Mouse (Mus musculus): ENCODE results near the gene Smyd3. TPM values are rescaled to one million over a fixed set of nuclear protein-coding genes. Genes with fewer than 3 reads are reported as not detected.
A peak's percentile ranks its signal among the peaks of the same experiment; 100 is the strongest.

Gene Smyd3
- polyA plus RNA-seq, 1 experiment from 2014 or later: 22.3 TPM

DNA sequence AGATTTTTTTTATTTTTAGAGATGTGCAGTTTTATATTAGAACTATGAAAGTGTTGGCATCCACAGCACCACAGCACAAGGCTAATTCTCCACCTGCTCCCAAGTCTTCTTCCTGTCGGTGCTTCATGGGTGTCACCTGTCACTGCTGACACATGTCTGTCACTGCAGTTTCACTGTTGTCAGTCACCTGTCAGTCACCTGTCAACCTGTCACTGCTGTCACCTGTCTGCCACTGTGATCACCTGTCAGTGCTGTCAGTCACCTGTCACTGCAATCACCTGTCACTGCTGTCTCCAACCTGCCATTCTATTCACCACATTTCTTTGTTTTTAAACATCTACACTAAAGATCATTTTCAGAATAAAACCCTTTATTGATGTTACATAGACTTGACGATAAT lies 279.2 kb downstream of the Smyd3 start:
- Histone ChIP-seq H3K9ac (ENCODE audit: low read length) (no peak overlapping the region), H3K4me2 (ENCODE audit: low read length) (no peak overlapping the region), H3K9me3 (ENCODE audit: control insufficient read depth, low read length) (no peaks in the 10 kb centered on the region), H3K27me3 (replicated peaks; ENCODE audit: control insufficient read depth, insufficient read depth, low read length) (no peaks in the 10 kb centered on the region), H3K4me3 (ENCODE audit: low read depth, low read length) (no peak overlapping the region), H3K36me3 (ENCODE audit: control insufficient read depth, insufficient read depth, low read length) (no peaks in the 10 kb centered on the region), H3K4me1 (replicated peaks; ENCODE audit: control insufficient read depth, insufficient read depth, low read length) (no peaks in the 10 kb centered on the region; the same call in 1 of the 2 replicates), H3K27ac (ENCODE audit: low read depth) (no peak overlapping the region)
- no peak for ATAC-seq (replicated peaks; ENCODE audit: low FRiP score, low TSS enrichment, low read depth)
- DNase-seq (ENCODE audit: low spot score): no peak
- 64% methylated on average over 2 of the region's 2 CpGs for WGBS

DNA sequence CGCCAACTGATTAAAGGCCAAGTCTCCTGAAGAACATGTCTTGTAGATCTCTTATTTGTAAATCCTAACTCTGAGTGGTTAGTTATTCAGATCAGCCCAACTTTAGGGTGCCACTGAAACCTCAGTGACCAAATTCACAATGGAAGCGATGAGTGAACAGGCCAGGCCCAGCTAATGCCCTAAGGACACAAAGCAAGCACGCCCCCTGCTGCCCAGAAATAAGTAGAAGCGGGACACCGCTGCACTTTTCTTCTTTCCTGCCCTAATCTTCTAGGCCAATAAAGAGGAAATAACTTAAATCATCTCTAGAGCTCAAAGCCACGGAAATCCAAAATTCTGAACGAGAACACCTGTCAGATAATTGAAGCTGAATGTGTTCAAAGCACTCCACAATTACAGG lies 279.9 kb downstream of the Smyd3 start:
- no peaks in the 10 kb centered on the region; the same call in 1 of the 2 replicates for H3K4me1 ChIP-seq (replicated peaks; ENCODE audit: control insufficient read depth, insufficient read depth, low read length)

DNA sequence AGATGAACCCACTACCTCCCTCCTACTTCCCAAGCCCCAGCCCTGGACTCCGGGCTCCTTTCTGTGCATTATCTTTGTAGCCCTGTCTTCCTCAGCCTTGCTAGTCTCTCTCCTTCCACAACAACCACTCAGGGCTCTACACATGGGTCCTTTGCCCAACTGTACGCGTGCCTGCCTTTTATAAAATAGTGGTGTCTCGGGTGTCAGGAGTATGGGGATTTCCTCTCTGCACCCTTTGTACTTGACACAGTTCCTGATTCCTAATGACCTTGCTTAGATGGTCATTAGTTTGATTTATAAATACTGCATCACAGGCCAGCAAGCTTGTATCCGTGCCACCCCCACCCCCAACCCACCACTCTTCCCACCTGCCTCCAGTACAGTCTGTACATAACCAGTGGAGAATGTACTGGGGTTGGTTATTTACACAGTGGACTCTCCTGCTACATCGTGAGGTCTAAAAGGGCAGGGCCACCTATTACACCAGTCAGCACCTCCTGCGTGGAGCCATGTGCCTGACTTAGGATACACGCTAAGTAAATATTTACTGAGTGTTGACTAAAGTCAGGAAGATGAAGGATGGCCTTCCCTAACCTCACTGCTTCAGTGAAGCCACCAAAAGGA lies 281.5 kb downstream of the Smyd3 start:
- WGBS: 51% methylated on average over 8 of the region's 8 CpGs
- H3K9me3 ChIP-seq (ENCODE audit: control insufficient read depth, low read length): no peaks in the 10 kb centered on the region
- no peak overlapping the region for H3K27ac ChIP-seq (ENCODE audit: low read depth)
- H3K4me2 ChIP-seq (ENCODE audit: low read length): no peak overlapping the region
- no peak overlapping the region for H3K4me3 ChIP-seq (ENCODE audit: low read depth, low read length)
- H3K9ac ChIP-seq (ENCODE audit: low read length): no peak overlapping the region
- no peaks in the 10 kb centered on the region for H3K36me3 ChIP-seq (ENCODE audit: control insufficient read depth, insufficient read depth, low read length)
- H3K27me3 ChIP-seq (replicated peaks; ENCODE audit: control insufficient read depth, insufficient read depth, low read length): no peaks in the 10 kb centered on the region
- ATAC-seq (replicated peaks; ENCODE audit: low FRiP score, low TSS enrichment, low read depth): no peak
- peaks cover 3% of the 10 kb centered on the region; the same call in 1 of the 2 replicates for H3K4me1 ChIP-seq (replicated peaks; ENCODE audit: control insufficient read depth, insufficient read depth, low read length)
- DNase-seq (ENCODE audit: low spot score): no peak

More for the DNA sequence above, 279.9 kb downstream of the Smyd3 start:
- no peak overlapping the region for H3K27ac ChIP-seq (ENCODE audit: low read depth)
- no peak overlapping the region for H3K4me2 ChIP-seq (ENCODE audit: low read length)
- ATAC-seq (replicated peaks; ENCODE audit: low FRiP score, low TSS enrichment, low read depth) (no peak), DNase-seq (ENCODE audit: low spot score) (no peak)
- no peaks in the 10 kb centered on the region for H3K27me3 ChIP-seq (replicated peaks; ENCODE audit: control insufficient read depth, insufficient read depth, low read length)
- H3K9me3 ChIP-seq (ENCODE audit: control insufficient read depth, low read length): no peaks in the 10 kb centered on the region
- no peak overlapping the region for H3K4me3 ChIP-seq (ENCODE audit: low read depth, low read length)
- no peaks in the 10 kb centered on the region for H3K36me3 ChIP-seq (ENCODE audit: control insufficient read depth, insufficient read depth, low read length)
- 50% methylated on average over 7 of the region's 7 CpGs for WGBS
- no peak overlapping the region for H3K9ac ChIP-seq (ENCODE audit: low read length)

DNA sequence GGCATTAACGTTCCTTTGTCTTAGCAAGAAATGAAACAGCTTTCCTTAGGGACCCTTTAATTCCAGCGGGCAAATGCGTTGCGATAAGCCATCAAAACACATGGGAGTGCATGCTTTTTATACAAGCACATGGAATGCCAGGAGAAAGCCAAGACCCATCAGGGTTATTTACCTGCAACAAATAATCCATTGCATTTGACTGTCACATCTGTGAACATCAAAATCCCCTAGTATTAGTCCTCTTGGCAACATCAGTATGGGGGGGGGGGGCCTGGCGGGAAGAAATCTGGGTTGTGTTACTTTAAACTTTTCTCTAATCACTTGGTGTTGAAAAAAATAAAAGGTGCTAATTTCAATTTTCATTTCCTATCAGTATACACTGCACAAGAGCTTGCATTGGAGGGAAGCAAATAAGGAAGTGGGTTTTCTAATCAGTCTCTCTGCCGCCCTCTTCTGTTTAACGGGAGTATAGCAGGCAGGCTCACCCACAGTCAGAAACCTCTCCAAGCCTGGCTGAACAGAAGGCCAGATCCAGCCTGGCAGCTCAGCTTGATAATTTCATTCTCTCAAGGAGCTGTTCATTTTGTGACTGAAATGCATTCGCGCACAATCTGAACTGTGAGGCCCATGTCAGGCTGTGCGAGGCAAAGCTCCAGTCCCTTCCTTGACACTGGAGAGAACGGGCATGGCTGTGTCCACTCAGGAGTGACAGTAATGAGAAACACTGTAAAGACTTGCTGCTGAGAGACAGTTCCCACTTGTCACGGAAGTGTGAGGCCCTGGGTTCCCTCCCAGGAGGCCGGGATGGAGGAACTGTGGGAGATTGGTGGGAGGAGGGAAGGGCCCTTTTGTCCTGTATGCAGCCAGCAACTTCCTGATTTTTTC lies 285.8 kb downstream of the Smyd3 start:
- WGBS: 31% methylated on average over 13 of the region's 13 CpGs
- DNase-seq (ENCODE audit: low spot score) (peak; percentile 91), ATAC-seq (replicated peaks; ENCODE audit: low FRiP score, low TSS enrichment, low read depth) (peak; percentile 48; the same call in 1 of the 2 replicates)
- Histone ChIP-seq H3K4me3 (ENCODE audit: low read depth, low read length) (no peak overlapping the region), H3K9ac (ENCODE audit: low read length) (no peak overlapping the region), H3K4me1 (replicated peaks; ENCODE audit: control insufficient read depth, insufficient read depth, low read length) (peaks cover 8% of the 10 kb centered on the region; the same call in 1 of the 2 replicates), H3K27me3 (replicated peaks; ENCODE audit: control insufficient read depth, insufficient read depth, low read length) (no peaks in the 10 kb centered on the region), H3K4me2 (ENCODE audit: low read length) (no peak overlapping the region), H3K27ac (ENCODE audit: low read depth) (peak overlapping the region; percentile 47; the same call in 1 of the 2 replicates), H3K9me3 (ENCODE audit: control insufficient read depth, low read length) (no peaks in the 10 kb centered on the region), H3K36me3 (ENCODE audit: control insufficient read depth, insufficient read depth, low read length) (no peaks in the 10 kb centered on the region)

DNA sequence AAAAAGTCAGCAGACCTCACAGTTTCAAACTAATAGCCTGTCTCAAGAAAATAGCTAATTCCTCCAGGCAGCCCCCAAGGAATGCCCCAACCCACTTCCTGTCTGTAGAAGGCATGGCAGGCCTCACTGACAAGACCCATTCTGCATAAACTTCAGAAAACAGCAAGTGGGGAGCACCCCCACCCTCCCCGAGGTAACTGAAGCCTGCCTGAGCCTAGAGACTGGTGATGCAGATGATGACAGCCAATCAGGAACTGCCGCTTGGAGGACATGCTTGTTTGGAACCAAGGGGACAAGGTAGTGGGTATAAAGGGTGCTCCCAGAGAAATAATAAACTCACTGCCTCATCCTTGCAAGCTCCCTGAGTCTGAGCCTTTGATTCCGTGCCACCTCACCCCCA lies 288.3 kb downstream of the Smyd3 start:
- Histone ChIP-seq H3K4me2 (ENCODE audit: low read length) (no peak overlapping the region), H3K9me3 (ENCODE audit: control insufficient read depth, low read length) (no peaks in the 10 kb centered on the region), H3K27ac (ENCODE audit: low read depth) (no peak overlapping the region), H3K9ac (ENCODE audit: low read length) (no peak overlapping the region), H3K4me1 (replicated peaks; ENCODE audit: control insufficient read depth, insufficient read depth, low read length) (peaks cover 8% of the 10 kb centered on the region; the same call in 1 of the 2 replicates), H3K4me3 (ENCODE audit: low read depth, low read length) (no peak overlapping the region), H3K36me3 (ENCODE audit: control insufficient read depth, insufficient read depth, low read length) (no peaks in the 10 kb centered on the region), H3K27me3 (replicated peaks; ENCODE audit: control insufficient read depth, insufficient read depth, low read length) (no peaks in the 10 kb centered on the region)
- ATAC-seq (replicated peaks; ENCODE audit: low FRiP score, low TSS enrichment, low read depth): no peak
- 66% methylated on average over 3 of the region's 3 CpGs for WGBS
- DNase-seq (ENCODE audit: low spot score): no peak

DNA sequence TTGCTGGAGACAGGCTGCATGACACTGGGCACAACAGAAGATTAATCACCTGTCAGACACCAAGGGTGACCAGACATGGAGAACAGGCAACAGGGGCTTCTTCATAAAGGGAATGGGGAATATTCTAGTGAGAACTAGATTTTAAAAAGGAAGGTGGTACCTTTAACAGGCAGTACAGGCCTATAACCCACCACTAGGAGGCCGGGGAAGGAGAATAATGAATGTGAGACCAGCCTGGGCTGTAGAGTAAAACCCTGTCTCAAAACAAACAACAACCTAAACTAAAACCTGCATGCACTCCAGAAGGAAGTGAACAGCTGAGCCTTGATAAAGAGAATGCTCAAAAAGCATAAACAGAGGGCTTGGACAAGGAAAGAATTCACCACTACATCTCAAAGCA lies 297.6 kb downstream of the Smyd3 start:
- Histone ChIP-seq H3K9me3 (ENCODE audit: control insufficient read depth, low read length) (no peaks in the 10 kb centered on the region), H3K4me3 (ENCODE audit: low read depth, low read length) (no peak overlapping the region), H3K4me1 (replicated peaks; ENCODE audit: control insufficient read depth, insufficient read depth, low read length) (no peaks in the 10 kb centered on the region), H3K36me3 (ENCODE audit: control insufficient read depth, insufficient read depth, low read length) (no peaks in the 10 kb centered on the region), H3K4me2 (ENCODE audit: low read length) (no peak overlapping the region), H3K27ac (ENCODE audit: low read depth) (no peak overlapping the region), H3K9ac (ENCODE audit: low read length) (no peak overlapping the region), H3K27me3 (replicated peaks; ENCODE audit: control insufficient read depth, insufficient read depth, low read length) (no peaks in the 10 kb centered on the region)
- no peak for DNase-seq (ENCODE audit: low spot score)
- 33% methylated on average over 1 of the region's 1 CpGs for WGBS
- ATAC-seq (replicated peaks; ENCODE audit: low FRiP score, low TSS enrichment, low read depth): no peak

DNA sequence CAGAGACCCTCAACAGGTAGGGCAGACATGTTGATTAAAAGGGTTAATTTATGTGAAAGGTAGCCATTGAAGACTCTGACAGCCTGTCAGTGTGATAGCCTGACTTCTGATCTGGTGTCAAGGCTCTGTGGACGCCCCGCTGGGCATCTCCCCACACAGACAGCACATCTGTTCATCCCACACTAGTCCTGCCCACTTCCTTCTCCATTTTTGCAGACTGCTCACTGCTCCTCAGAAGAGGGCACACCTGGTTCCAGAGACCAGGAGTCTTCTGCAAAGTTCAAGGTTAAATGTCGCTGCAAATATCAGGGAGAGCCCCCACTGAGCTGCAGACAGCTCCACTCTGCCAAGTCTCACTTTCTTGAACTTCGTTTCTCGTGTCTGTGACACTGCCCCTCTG lies 299.8 kb downstream of the Smyd3 start:
- Histone ChIP-seq H3K4me1 (replicated peaks; ENCODE audit: control insufficient read depth, insufficient read depth, low read length) (no peaks in the 10 kb centered on the region), H3K36me3 (ENCODE audit: control insufficient read depth, insufficient read depth, low read length) (no peaks in the 10 kb centered on the region), H3K27me3 (replicated peaks; ENCODE audit: control insufficient read depth, insufficient read depth, low read length) (no peaks in the 10 kb centered on the region), H3K4me2 (ENCODE audit: low read length) (no peak overlapping the region), H3K9me3 (ENCODE audit: control insufficient read depth, low read length) (no peaks in the 10 kb centered on the region), H3K27ac (ENCODE audit: low read depth) (no peak overlapping the region), H3K9ac (ENCODE audit: low read length) (no peak overlapping the region), H3K4me3 (ENCODE audit: low read depth, low read length) (no peak overlapping the region)
- DNase-seq (ENCODE audit: low spot score): no peak
- no peak for ATAC-seq (replicated peaks; ENCODE audit: low FRiP score, low TSS enrichment, low read depth)
- 61% methylated on average over 5 of the region's 5 CpGs for WGBS

DNA sequence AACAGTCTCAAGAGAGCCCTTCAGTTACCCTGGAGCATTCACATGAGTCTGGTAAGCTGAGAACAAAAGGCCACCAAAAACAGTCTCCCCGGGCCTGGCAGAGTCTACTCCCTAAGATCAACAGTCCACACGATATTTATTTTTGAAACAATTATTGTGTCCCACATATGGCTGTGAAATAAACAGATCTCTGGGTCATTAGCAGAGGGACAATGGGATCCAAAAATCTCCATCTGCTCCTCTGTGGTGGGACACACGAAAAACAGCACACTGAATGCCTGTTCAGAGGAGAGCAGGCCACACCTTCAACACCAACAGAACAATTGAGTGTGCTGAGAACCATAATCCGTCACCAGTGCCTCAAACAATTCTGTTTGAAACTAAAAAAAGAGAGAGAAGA lies 300.8 kb downstream of the Smyd3 start:
- H3K9me3 ChIP-seq (ENCODE audit: control insufficient read depth, low read length): no peaks in the 10 kb centered on the region
- DNase-seq (ENCODE audit: low spot score): no peak
- H3K4me3 ChIP-seq (ENCODE audit: low read depth, low read length): no peak overlapping the region
- no peaks in the 10 kb centered on the region for H3K36me3 ChIP-seq (ENCODE audit: control insufficient read depth, insufficient read depth, low read length)
- H3K4me1 ChIP-seq (replicated peaks; ENCODE audit: control insufficient read depth, insufficient read depth, low read length): no peaks in the 10 kb centered on the region
- no peak for ATAC-seq (replicated peaks; ENCODE audit: low FRiP score, low TSS enrichment, low read depth)
- 44% methylated on average over 4 of the region's 4 CpGs for WGBS
- H3K9ac ChIP-seq (ENCODE audit: low read length): no peak overlapping the region
- H3K27me3 ChIP-seq (replicated peaks; ENCODE audit: control insufficient read depth, insufficient read depth, low read length): no peaks in the 10 kb centered on the region
- no peak overlapping the region for H3K27ac ChIP-seq (ENCODE audit: low read depth)
- no peak overlapping the region for H3K4me2 ChIP-seq (ENCODE audit: low read length)
